Mouse (Mus musculus) myocyte (in vitro differentiated cells): Measurements from ENCODE around the gene S1pr5.

ENCODE experiments used
- E2F4 ChIP-seq: IDR thresholded peaks from one replicate; pipeline ENCODE4 v1.6.1; 2011; ENCODE audit warnings: mild to moderate bottlenecking, control low read depth, moderate library complexity; ENCODE audit not compliant: insufficient read depth
- MAX ChIP-seq: IDR thresholded peaks from one replicate; pipeline ENCODE4 v1.6.1; 2011; ENCODE audit warnings: low read depth, mild to moderate bottlenecking, control low read depth
- MYOD1 ChIP-seq, 3 experiments: IDR thresholded peaks; one replicate each; pipeline ENCODE4 v1.6.1; 2011; ENCODE audit warnings: control low read depth in 2 of 3, low read depth in 2 of 3, mild to moderate bottlenecking in 2 of 3, moderate library complexity in 1 of 3; ENCODE audit not compliant: insufficient read length in 2 of 3, control insufficient read depth in 1 of 3
- MYOG ChIP-seq, 3 experiments: IDR thresholded peaks; one replicate each; pipeline ENCODE4 v1.6.1; 2011; ENCODE audit warnings: control low read depth in 2 of 3, low read depth in 2 of 3, mild to moderate bottlenecking in 2 of 3; ENCODE audit not compliant: insufficient read length in 2 of 3, control insufficient read depth in 1 of 3, insufficient read depth in 1 of 3
- POLR2A ChIP-seq: IDR thresholded peaks from one replicate; pipeline ENCODE4 v1.6.1; 2011; ENCODE audit warnings: low read depth, mild to moderate bottlenecking, control low read depth, moderate library complexity; ENCODE audit not compliant: insufficient read length
- POLR2AphosphoS2 ChIP-seq: IDR thresholded peaks from one replicate; pipeline ENCODE4 v1.6.1; 2011; ENCODE audit warnings: low read depth, control low read depth; ENCODE audit not compliant: insufficient read length
- REST ChIP-seq: IDR thresholded peaks from one replicate; pipeline ENCODE4 v1.6.1; 2011; ENCODE audit warnings: mild to moderate bottlenecking, control low read depth, moderate library complexity; ENCODE audit not compliant: insufficient read depth, insufficient read length
- TCF12 ChIP-seq: IDR thresholded peaks from one replicate; pipeline ENCODE4 v1.6.1; 2011; ENCODE audit warnings: mild to moderate bottlenecking, control low read depth; ENCODE audit not compliant: poor library complexity, insufficient read depth, severe bottlenecking
- USF1 ChIP-seq: IDR thresholded peaks from one replicate; pipeline ENCODE4 v1.6.1; 2011; ENCODE audit warnings: low read depth, mild to moderate bottlenecking, control low read depth, moderate library complexity

- TF ChIP-seq REST (no peak), USF1 (no peak), POLR2A (no peak), MYOD1 (IDR thresholded peaks at IDR 0.05; ENCODE audit: control insufficient read depth in 1 of 3, insufficient read length in 2 of 3, low read depth in 2 of 3) (no peak), MAX (no peak), POLR2AphosphoS2 (no peak), E2F4 (no peak), TCF12 (no peak), MYOG (IDR thresholded peaks at IDR 0.05; ENCODE audit: control insufficient read depth in 1 of 3, insufficient read depth in 1 of 3, insufficient read length in 2 of 3, low read depth in 2 of 3) (no peak)
These were observed 22.9 kb downstream of the S1pr5 start for GRCm38 (mm10) chr9:21225415-21225758.
